Mouse (Mus musculus): ENCODE data around the gene Tcf7l2.

The Tcf7l2 gene

GRCm38 (mm10) chr19:55729376-55729775 lies 12.2 kb upstream of the Tcf7l2 start:
- DNase-seq (ENCODE audit: extremely low spot score, low spot score) = no peak

DNA sequence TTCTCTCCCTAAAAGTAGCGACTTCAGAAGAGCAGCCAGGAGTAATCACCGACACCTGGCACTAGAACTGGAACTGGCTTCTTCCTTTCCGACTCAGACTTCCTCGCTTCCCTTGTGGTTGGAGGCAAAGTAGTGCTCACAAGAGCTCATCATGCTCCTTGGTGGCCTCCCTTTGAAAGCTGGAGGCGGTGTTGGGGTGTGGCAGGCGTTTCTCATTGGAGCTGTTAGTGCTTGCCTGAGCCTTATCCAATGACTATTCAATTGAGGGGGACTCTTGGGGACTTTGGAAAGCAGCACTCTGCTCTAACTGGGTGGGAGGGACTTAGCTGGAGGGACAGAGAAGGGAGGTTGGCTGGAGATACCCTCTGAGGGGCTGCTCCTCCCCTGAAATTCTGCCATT lies 9.1 kb upstream of the Tcf7l2 start:
- DNase-seq (ENCODE audit: extremely low spot score, low spot score) = no peak

- DNase-seq (ENCODE audit: extremely low spot score, low spot score) = no peak
Observed at GRCm38 (mm10) chr19:55732994-55733393, 8.6 kb upstream of the Tcf7l2 start.

DNA sequence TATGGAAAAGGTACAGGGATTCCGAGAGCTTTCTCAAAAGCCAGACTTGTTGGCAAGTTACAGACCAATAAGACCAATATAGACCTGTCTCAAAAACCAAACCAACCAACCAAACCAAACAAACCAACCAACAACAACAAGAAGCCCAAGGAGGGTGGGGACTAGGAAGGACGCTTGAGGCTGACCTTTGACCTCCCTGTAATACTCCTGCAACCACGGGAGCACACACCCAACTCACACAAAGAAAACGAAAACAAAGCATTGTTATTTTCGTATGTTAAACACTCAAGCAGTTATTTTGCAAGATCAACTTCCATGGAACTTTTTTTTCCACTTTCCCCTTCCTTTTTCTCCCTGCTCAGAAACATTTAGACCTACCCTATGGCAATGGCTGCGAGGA lies 5.6 kb upstream of the Tcf7l2 start:
- DNase-seq (ENCODE audit: extremely low spot score, low spot score) = no peak

DNA sequence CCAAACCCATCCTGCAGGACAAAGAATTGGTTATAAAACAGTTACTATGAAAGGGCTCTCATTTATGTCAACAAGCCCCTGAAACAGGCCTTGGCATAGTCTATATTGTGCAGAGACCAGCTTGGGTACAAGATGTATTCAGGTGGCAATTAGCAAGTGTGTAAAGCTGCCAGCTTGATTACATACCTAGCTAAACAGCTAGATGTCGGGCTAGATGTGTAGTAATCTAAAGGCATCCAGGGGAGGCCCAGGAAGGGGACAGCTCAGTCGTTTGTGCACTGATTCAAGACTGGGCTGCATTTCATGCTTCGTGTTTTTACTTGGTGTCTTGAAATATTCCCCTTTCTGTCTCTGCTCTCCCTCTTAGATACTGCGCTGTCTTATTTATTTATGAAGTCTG lies 1.9 kb upstream of the Tcf7l2 start:
- DNase-seq (ENCODE audit: extremely low spot score, low spot score) = no peak

GRCm38 (mm10) chr19:55740753-55741438 lies 724 bp upstream of the Tcf7l2 start:
- DNase-seq (ENCODE audit: extremely low spot score, low spot score) = no peak

DNA sequence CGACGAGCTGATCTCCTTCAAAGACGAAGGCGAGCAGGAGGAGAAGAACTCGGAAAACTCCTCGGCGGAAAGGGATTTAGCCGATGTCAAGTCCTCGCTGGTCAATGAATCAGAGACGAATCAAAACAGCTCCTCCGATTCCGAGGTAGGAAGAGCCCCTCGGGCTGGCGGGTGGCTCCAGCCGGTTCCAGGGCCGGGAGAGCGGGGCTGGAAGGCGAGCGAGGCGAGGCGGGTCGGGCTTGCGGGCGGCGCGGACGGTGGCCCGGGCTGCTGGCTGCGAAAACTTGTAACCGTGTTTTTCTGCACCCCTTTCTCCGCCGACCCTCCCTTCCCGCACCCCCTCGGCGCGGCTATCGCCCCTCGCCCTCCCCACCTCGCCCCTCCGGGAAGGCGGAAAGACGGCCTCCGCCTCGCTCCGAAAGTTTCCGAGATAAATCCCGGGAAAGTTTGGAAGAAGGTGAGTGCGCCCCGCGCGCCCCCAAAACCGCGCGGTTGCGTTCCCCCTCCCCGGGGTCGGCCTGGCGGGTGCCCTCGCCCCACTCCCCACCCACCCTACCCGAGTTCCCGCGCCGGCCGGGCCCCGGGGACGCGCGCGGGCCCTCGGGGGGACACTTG lies 873 bp downstream of the Tcf7l2 start:
- peak; percentile 73 for DNase-seq (ENCODE audit: extremely low spot score, low spot score)

DNA sequence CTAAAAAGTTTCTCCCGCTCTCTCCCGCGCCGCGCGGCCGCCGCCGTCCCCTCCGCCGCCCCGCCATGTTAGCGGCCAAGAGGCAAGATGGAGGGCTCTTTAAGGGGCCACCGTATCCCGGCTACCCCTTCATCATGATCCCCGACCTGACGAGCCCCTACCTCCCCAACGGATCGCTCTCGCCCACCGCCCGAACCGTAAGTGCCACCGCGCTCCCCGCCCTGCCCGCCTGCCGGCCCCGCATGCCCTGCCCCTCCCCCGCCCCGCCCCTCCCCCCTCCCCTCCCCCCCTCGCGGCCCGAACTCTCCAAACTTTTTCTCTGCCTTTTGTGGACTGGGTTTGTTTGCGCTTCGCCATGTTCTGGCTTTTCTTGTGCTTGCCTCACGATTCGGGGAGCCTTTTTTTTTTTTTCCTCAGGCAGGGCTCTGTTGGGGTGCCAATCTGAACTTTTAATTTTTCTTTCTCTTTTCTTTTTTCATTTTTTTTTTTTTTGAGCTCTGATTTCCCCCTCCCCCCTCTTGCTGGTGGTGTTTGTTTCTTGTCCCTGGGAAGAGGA lies 1.5 kb downstream of the Tcf7l2 start:
- DNase-seq (ENCODE audit: extremely low spot score, low spot score) = peak; percentile 78

DNA sequence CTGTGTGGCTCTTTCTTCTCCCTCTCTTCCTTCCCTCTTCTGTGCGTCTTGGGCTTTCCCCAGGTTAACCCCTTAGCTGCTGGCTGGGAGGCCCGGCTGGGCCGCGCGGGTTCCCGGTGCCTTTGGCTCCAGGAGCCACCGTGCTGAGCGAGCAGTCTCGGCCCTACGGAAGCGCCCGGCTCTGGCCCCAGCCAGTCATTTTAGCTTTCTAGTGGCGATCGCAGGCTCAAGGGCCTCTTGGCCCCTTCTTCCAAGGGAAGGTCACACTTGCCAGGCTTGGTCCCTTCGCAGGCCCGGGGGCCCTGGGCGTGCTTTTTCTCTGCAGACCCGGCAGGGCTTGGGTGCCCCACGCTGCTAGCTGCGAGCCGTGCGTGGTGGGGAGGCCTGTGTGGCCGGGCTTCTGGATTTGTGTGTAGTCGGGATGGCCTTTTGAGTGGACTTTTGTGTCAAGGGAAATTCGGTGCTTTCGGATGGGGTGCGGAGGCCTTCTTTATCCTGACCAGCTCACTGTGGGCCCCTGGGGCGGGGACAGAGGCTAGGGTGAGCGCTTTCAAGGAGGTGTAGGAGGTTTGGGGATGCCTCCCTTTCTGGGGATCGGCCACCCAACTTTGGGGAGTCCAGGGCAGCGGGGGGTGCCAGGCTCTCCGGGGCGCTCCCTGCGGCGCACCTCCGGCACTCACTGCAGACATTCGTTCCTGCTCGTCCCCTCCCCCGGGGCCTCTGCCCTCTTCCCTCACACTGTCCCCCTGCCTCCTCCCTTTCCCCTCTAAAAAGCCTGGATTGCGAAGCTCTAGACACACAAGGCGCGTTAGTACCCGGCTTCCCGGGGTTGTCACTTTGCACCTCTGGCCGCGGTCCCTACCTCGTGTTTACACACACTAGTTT lies 2.2 kb downstream of the Tcf7l2 start:
- DNase-seq (ENCODE audit: extremely low spot score, low spot score) = peak; percentile 86

- peak; percentile 51 for DNase-seq (ENCODE audit: extremely low spot score, low spot score)
Observed at GRCm38 (mm10) chr19:55744576-55745191, 3.1 kb downstream of the Tcf7l2 start.

GRCm38 (mm10) chr19:55745192-55745578 lies 3.6 kb downstream of the Tcf7l2 start:
- DNase-seq (ENCODE audit: extremely low spot score, low spot score) = peak; percentile 44

GRCm38 (mm10) chr19:55746241-55746640 lies 4.6 kb downstream of the Tcf7l2 start:
- no peak for DNase-seq (ENCODE audit: extremely low spot score, low spot score)

- peak; percentile 31 for DNase-seq (ENCODE audit: extremely low spot score, low spot score)
Observed at GRCm38 (mm10) chr19:55747237-55747925, 5.8 kb downstream of the Tcf7l2 start.

DNA sequence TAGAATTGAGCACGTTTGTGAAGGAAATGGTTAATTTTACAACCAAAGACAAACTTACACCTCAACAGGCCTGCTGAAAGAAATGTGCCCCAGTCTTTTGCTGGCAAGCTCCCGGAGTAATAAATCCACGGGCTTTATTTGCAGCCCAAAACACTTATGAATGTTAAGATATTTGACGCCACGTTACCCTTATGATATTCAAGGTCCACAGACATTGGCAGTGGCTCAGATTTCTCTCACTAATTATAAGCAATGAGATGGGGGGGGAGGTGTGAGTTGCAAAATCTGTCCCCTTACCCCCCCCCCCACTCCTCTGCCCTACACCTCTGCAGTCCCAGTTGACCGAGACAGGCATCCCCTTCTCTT lies 6.3 kb downstream of the Tcf7l2 start:
- no peak for DNase-seq (ENCODE audit: extremely low spot score, low spot score)

- peak; percentile 49 for DNase-seq (ENCODE audit: extremely low spot score, low spot score)
Observed at GRCm38 (mm10) chr19:55748801-55749200, 7.2 kb downstream of the Tcf7l2 start.

GRCm38 (mm10) chr19:55749532-55749931 lies 7.9 kb downstream of the Tcf7l2 start:
- peak; percentile 34 for DNase-seq (ENCODE audit: extremely low spot score, low spot score)

GRCm38 (mm10) chr19:55750048-55750447 lies 8.4 kb downstream of the Tcf7l2 start:
- no peak for DNase-seq (ENCODE audit: extremely low spot score, low spot score)

GRCm38 (mm10) chr19:55750465-55750864 lies 8.8 kb downstream of the Tcf7l2 start:
- no peak for DNase-seq (ENCODE audit: extremely low spot score, low spot score)

GRCm38 (mm10) chr19:55752861-55753260 lies 11.2 kb downstream of the Tcf7l2 start:
- DNase-seq (ENCODE audit: extremely low spot score, low spot score) = no peak

- no peak for DNase-seq (ENCODE audit: extremely low spot score, low spot score)
Observed at GRCm38 (mm10) chr19:55754303-55754702, 12.7 kb downstream of the Tcf7l2 start.

- DNase-seq (ENCODE audit: extremely low spot score, low spot score) = no peak
Observed at GRCm38 (mm10) chr19:55755462-55755861, 13.8 kb downstream of the Tcf7l2 start.

Data from neural tube, embryonic 10.5 days (tissue).